Mouse (Mus musculus) neural tube, embryonic 12.5 days (tissue): Measurements from ENCODE around the gene Psmb5. TPM values are rescaled to one million over a fixed set of nuclear protein-coding genes. Genes with fewer than 3 reads are reported as not detected.

Source experiments
- ATAC-seq: fragments of 200-750 bp; cut with Nextera tagmentation; 2 replicates; pipeline ENCODE4 v1.8.0; 2017; ENCODE audit warnings: low read depth, mild to moderate bottlenecking, moderate TSS enrichment, moderate library complexity; ENCODE audit not compliant: low FRiP score
- H3K27ac ChIP-seq: fragments of 300-500 bp; sonication (generic); 2 replicates; pipeline ENCODE4 v1.5.1; 2016
- H3K27me3 ChIP-seq: fragments of 300-500 bp; sonication (generic); replicated peaks from 2 replicates; pipeline ENCODE4 v1.6.1; 2016; ENCODE audit warnings: mild to moderate bottlenecking
- H3K36me3 ChIP-seq: fragments of 300-500 bp; sonication (generic); 2 replicates; pipeline ENCODE4 v1.6.1; 2016; ENCODE audit warnings: mild to moderate bottlenecking
- H3K4me1 ChIP-seq: fragments of 300-500 bp; sonication (generic); 2 replicates; pipeline ENCODE4 v1.6.1; 2016
- H3K4me2 ChIP-seq: fragments of 300-500 bp; sonication (generic); replicated peaks from 2 replicates; pipeline ENCODE4 v1.6.1; 2016; ENCODE audit warnings: mild to moderate bottlenecking
- H3K4me3 ChIP-seq: fragments of 300-500 bp; sonication (generic); 2 replicates; pipeline ENCODE4 v1.5.1; 2016
- H3K9ac ChIP-seq: fragments of 300-500 bp; sonication (generic); 2 replicates; pipeline ENCODE4 v1.6.1; 2016; ENCODE audit warnings: mild to moderate bottlenecking
- H3K9me3 ChIP-seq: fragments of 300-500 bp; sonication (generic); 2 replicates; pipeline ENCODE4 v1.6.1; 2016; ENCODE audit warnings: mild to moderate bottlenecking
- WGBS: fragments of 180-500 bp; shearing (Covaris S2); methylation state at CpG from one replicate; pipeline ENCODE4 v1.1.7; 2016; 5-methylcytosine and 5-hydroxymethylcytosine counted together
- polyA plus RNA-seq: library from polyadenylated mRNA; unstranded; fragments of >200 nt; fragmentation: Nextera tagmentation; extraction: Ambion mirVana; gene quantifications from 2 replicates; pipeline ENCODE4 v1.2.1, GENCODE M21; 2016

Psmb5 gene
- polyA plus RNA-seq, 1 experiment from 2014 or later: 404 TPM

GRCm38 (mm10) chr14:54579638-54580037 is 38.2 kb downstream of the Psmb5 start:
- no peak for ATAC-seq
- Histone ChIP-seq H3K27ac (no peak overlapping the region), H3K9ac (no peak overlapping the region), H3K4me2 (no peak overlapping the region), H3K27me3 (peaks cover 12% of the 10 kb centered on the region; the same call in 1 of the 2 replicates), H3K9me3 (no peaks in the 10 kb centered on the region), H3K4me1 (peaks cover 36% of the 10 kb centered on the region), H3K4me3 (no peak overlapping the region), H3K36me3 (peaks cover 13% of the 10 kb centered on the region; the same call in 1 of the 2 replicates)
- WGBS: 88% methylated on average over 7 of the region's 7 CpGs

GRCm38 (mm10) chr14:54578063-54578462 is 39.8 kb downstream of the Psmb5 start:
- H3K9ac ChIP-seq: no peak overlapping the region; the same call in 1 of the 2 replicates
- H3K27ac ChIP-seq: 0 out of 2 replicates have a peak overlapping the region, but pooled peaks have one; percentile 62
- ATAC-seq: 0 out of 2 replicates have a peak, but pooled peaks have one; percentile 2
- peak overlapping the region; percentile 75 for H3K4me2 ChIP-seq
- H3K4me1 ChIP-seq: peaks cover 51% of the 10 kb centered on the region
- peaks cover 12% of the 10 kb centered on the region; the same call in 1 of the 2 replicates for H3K27me3 ChIP-seq
- H3K9me3 ChIP-seq: no peaks in the 10 kb centered on the region
- 0 out of 2 replicates have a peak, but pooled peaks cover 7% of the 10 kb centered on the region for H3K36me3 ChIP-seq
- under 1% methylated on average over 10 of the region's 10 CpGs for WGBS
- peak overlapping the region; percentile 72 for H3K4me3 ChIP-seq

- H3K4me2 ChIP-seq: peak within 1 kb of the TSS; percentile 75
- WGBS: 1% methylated on average over 66 of the region's 66 CpGs
- H3K27me3 ChIP-seq: peaks cover 12% of the 10 kb centered on the region; the same call in 1 of the 2 replicates
- H3K4me1 ChIP-seq: peaks cover 59% of the 10 kb centered on the region
- peak; percentile 51 for ATAC-seq
- H3K9me3 ChIP-seq: no peaks in the 10 kb centered on the region
- H3K9ac ChIP-seq: peak within 1 kb of the TSS; percentile 90
- peak within 1 kb of the TSS; percentile 72 for H3K4me3 ChIP-seq
- no peaks in the 10 kb centered on the region for H3K36me3 ChIP-seq
- H3K27ac ChIP-seq: peak within 1 kb of the TSS; percentile 62
Measured at GRCm38 (mm10) chr14:54577089-54577982, 40.5 kb downstream of the Psmb5 start, which contains the start of gene Ajuba. TSS of gene Ajuba (minus strand) at chr14:54577558.

GRCm38 (mm10) chr14:54576241-54577088 is 41.4 kb downstream of the Psmb5 start:
- H3K4me1 ChIP-seq: peaks cover 62% of the 10 kb centered on the region
- peak; percentile 8 for ATAC-seq
- H3K36me3 ChIP-seq: peaks cover 3% of the 10 kb centered on the region
- under 1% methylated on average over 84 of the region's 84 CpGs for WGBS
- peak overlapping the region; percentile 90 for H3K9ac ChIP-seq
- H3K9me3 ChIP-seq: no peaks in the 10 kb centered on the region
- H3K4me2 ChIP-seq: peak overlapping the region; percentile 75
- H3K27ac ChIP-seq: peak overlapping the region; percentile 62
- peak overlapping the region; percentile 72 for H3K4me3 ChIP-seq
- H3K27me3 ChIP-seq: peaks cover 12% of the 10 kb centered on the region; the same call in 1 of the 2 replicates

GRCm38 (mm10) chr14:54575631-54576030 is 42.2 kb downstream of the Psmb5 start:
- Histone ChIP-seq H3K4me2 (peak overlapping the region; percentile 75), H3K4me1 (peaks cover 65% of the 10 kb centered on the region), H3K9me3 (no peaks in the 10 kb centered on the region), H3K4me3 (peak overlapping the region; percentile 72), H3K36me3 (peaks cover 10% of the 10 kb centered on the region), H3K27me3 (peaks cover 12% of the 10 kb centered on the region; the same call in 1 of the 2 replicates), H3K27ac (no peak overlapping the region), H3K9ac (peak overlapping the region; percentile 90)
- ATAC-seq: no peak
- WGBS: under 1% methylated on average over 39 of the region's 39 CpGs

- Histone ChIP-seq H3K4me3 (peak overlapping the region; percentile 72), H3K36me3 (peaks cover 15% of the 10 kb centered on the region), H3K4me1 (peaks cover 66% of the 10 kb centered on the region), H3K9me3 (no peaks in the 10 kb centered on the region), H3K4me2 (peak overlapping the region; percentile 75), H3K27me3 (peaks cover 12% of the 10 kb centered on the region; the same call in 1 of the 2 replicates), H3K27ac (no peak overlapping the region), H3K9ac (peak overlapping the region; percentile 90)
- ATAC-seq: no peak
- 2% methylated on average over 8 of the region's 8 CpGs for WGBS
Measured at GRCm38 (mm10) chr14:54575031-54575430, 42.8 kb downstream of the Psmb5 start.

- Histone ChIP-seq H3K4me3 (peak overlapping the region; percentile 72), H3K4me1 (peaks cover 73% of the 10 kb centered on the region), H3K9me3 (no peaks in the 10 kb centered on the region), H3K9ac (peak overlapping the region; percentile 90), H3K36me3 (peaks cover 18% of the 10 kb centered on the region), H3K27me3 (peaks cover 12% of the 10 kb centered on the region; the same call in 1 of the 2 replicates), H3K27ac (no peak overlapping the region), H3K4me2 (peak overlapping the region; percentile 75)
- WGBS: 12% methylated on average over 4 of the region's 4 CpGs
- no peak for ATAC-seq
Measured at GRCm38 (mm10) chr14:54574253-54574652, 43.6 kb downstream of the Psmb5 start.

- H3K27ac ChIP-seq: no peak overlapping the region
- H3K9me3 ChIP-seq: no peaks in the 10 kb centered on the region
- peak; percentile 21; the same call in 1 of the 2 replicates for ATAC-seq
- peaks cover 68% of the 10 kb centered on the region for H3K4me1 ChIP-seq
- peaks cover 12% of the 10 kb centered on the region; the same call in 1 of the 2 replicates for H3K27me3 ChIP-seq
- peak overlapping the region; percentile 72; the same call in 1 of the 2 replicates for H3K4me3 ChIP-seq
- H3K9ac ChIP-seq: peak overlapping the region; percentile 30; the same call in 1 of the 2 replicates
- peaks cover 27% of the 10 kb centered on the region for H3K36me3 ChIP-seq
- 7% methylated on average over 14 of the region's 14 CpGs for WGBS
- peak overlapping the region; percentile 75 for H3K4me2 ChIP-seq
Measured at GRCm38 (mm10) chr14:54572790-54573736, 44.8 kb downstream of the Psmb5 start.

- Histone ChIP-seq H3K9ac (no peak overlapping the region), H3K27ac (no peak overlapping the region), H3K4me3 (no peak overlapping the region), H3K4me1 (peaks cover 61% of the 10 kb centered on the region), H3K9me3 (no peaks in the 10 kb centered on the region), H3K36me3 (peaks cover 35% of the 10 kb centered on the region), H3K27me3 (peaks cover 10% of the 10 kb centered on the region; the same call in 1 of the 2 replicates), H3K4me2 (peak overlapping the region; percentile 75; the same call in 1 of the 2 replicates)
- 67% methylated on average over 4 of the region's 4 CpGs for WGBS
- no peak for ATAC-seq
Measured at GRCm38 (mm10) chr14:54572122-54572521, 45.7 kb downstream of the Psmb5 start.

- Histone ChIP-seq H3K27me3 (no peaks in the 10 kb centered on the region), H3K9ac (no peak overlapping the region), H3K4me3 (no peak overlapping the region), H3K9me3 (no peaks in the 10 kb centered on the region), H3K27ac (no peak overlapping the region), H3K36me3 (peaks cover 35% of the 10 kb centered on the region), H3K4me1 (peaks cover 38% of the 10 kb centered on the region), H3K4me2 (no peak overlapping the region)
- 72% methylated on average over 17 of the region's 17 CpGs for WGBS
- no peak for ATAC-seq
Measured at GRCm38 (mm10) chr14:54569451-54570392, 48.1 kb downstream of the Psmb5 start.
